Mouse (Mus musculus) activated CD4-positive, CD25-positive, alpha-beta regulatory T cell, adult 9 weeks (primary cell): Measurements from ENCODE around the gene Sertad1. TPM values are rescaled to one million over a fixed set of nuclear protein-coding genes. Genes with fewer than 3 reads are reported as not detected.

ENCODE experiments used
- polyA plus RNA-seq: library from polyadenylated mRNA; unstranded; fragments of 100-300 nt; shearing (Covaris generic); gene quantifications from one replicate; pipeline ENCODE4 v1.2.1, GENCODE M21; 2017

The Sertad1 gene
- polyA plus RNA-seq: 77.0 TPM

GRCm38 (mm10) chr7:27486770-27487697 lies at the start of gene Sertad1:
Gene Sertad1 (plus strand): TSS chr7:27486910.

GRCm38 (mm10) chr7:27447419-27448286 lies 39.1 kb upstream of the Sertad1 start, which contains the start of the genes Sptbn4 and Blvrb:
Gene Sptbn4 (minus strand): TSS chr7:27447686.
Gene Blvrb (plus strand): TSS chr7:27447978.

DNA sequence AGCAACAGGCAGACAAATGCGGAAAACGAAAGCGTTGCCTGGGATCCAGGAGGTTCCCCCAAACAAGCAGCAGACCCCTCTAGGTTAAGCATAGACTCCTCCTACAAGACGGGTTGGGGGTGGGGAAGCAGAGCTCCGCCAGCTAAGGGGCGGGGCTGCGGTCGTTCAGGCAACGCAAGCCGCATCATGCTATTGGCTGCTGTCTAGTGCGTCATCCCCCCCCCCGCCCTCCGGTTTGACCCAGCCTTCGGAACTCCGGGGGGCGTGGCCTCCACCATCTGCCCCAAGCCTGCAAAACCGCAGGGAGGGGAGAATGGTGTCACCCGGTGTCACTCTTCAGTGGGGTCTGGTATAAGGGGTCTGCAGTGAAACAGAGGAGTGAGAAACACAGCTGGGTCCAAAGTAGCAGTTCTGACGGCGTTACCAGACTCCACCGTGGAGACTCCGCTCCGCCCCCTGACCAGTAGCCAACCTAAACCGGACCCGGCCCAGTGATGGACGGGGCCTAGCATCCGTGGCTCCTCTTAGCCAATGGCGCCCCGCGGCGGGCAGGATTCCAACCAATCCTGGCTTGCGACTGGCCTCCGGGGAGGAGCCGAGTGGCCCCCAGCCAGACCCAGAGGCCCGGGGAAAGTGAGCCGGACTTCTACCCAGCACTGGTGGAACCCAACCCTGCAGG lies 13.4 kb upstream of the Sertad1 start, which contains the start of gene Sertad3:
Gene Sertad3 (plus strand): TSS at position 613 of the 679 bp plus-strand sequence.

GRCm38 (mm10) chr7:27499036-27499435 lies 12.3 kb downstream of the Sertad1 start, which contains the start of gene Prx:
Gene Prx (plus strand): TSS chr7:27499324.

DNA sequence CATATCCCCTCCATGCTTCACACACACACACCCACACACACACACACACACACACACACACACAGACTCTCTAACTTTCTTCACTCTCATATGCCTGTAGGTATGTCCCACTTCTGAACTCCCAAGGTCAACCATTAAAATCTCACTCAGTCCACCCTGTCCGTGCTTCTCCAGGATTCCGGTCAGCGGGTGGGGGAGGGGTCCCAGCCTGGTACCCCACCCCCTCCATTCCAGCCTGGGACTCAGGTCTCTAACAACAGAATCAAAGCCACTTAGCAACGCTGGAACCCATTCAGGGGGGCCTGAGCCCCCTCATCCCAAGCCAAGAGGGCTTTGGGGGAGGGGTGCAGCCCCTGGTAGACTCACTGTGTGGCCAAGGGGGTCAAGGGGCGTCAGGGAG lies 36.3 kb downstream of the Sertad1 start, which contains the start of gene Hipk4:
Gene Hipk4 (plus strand): TSS at position 301 of the 400 bp plus-strand sequence.

Other genes with a start within 250 kb of the Sertad1 start
- gene Numbl, start 228.5 kb upstream of the Sertad1 start, polyA plus RNA-seq: 0.83 TPM
- gene Ltbp4, start 149.2 kb upstream of the Sertad1 start, polyA plus RNA-seq: 0.82 TPM
- gene Shkbp1, start 130.9 kb upstream of the Sertad1 start, polyA plus RNA-seq: 105 TPM
- 0.61 TPM for gene Gm20479, start 129.5 kb upstream of the Sertad1 start, polyA plus RNA-seq
- 0.21 TPM for gene Sptbn4, start 39.2 kb upstream of the Sertad1 start, polyA plus RNA-seq
- 20.1 TPM for gene Blvrb, start 38.9 kb upstream of the Sertad1 start, polyA plus RNA-seq
- gene Sertad3, start 13.1 kb upstream of the Sertad1 start, polyA plus RNA-seq: 57.3 TPM
- gene Prx, start 12.4 kb downstream of the Sertad1 start, polyA plus RNA-seq: 0.56 TPM
- not detected for gene Hipk4, start 36.4 kb downstream of the Sertad1 start, polyA plus RNA-seq
- gene Pld3, start 66.3 kb downstream of the Sertad1 start, polyA plus RNA-seq: 198 TPM
- gene 2310022A10Rik, start 66.3 kb downstream of the Sertad1 start, polyA plus RNA-seq: 28.0 TPM
- 106 TPM for gene Akt2, start 104.6 kb downstream of the Sertad1 start, polyA plus RNA-seq
- gene Ttc9b, start 167.0 kb downstream of the Sertad1 start, polyA plus RNA-seq: not detected
- gene Map3k10, start 187.7 kb downstream of the Sertad1 start, polyA plus RNA-seq: 0.62 TPM
- gene Zfp607b, start 202.4 kb downstream of the Sertad1 start, polyA plus RNA-seq: 4.4 TPM
- gene Zfp60, start 244.5 kb downstream of the Sertad1 start, polyA plus RNA-seq: 18.1 TPM